Mouse (Mus musculus) liver, embryonic 14.5 days (tissue): ENCODE data around the gene Pop4. TPM values are rescaled to one million over a fixed set of nuclear protein-coding genes. Genes with fewer than 3 reads are reported as not detected.
A peak's percentile ranks its signal among the peaks of the same experiment; 100 is the strongest.
"Not testable (repeated sequence)": the region's sequence is repeated elsewhere in the genome, so short reads cannot be mapped to it uniquely, and the experiment has no call there.

Source experiments
- ATAC-seq: fragments of 200-750 bp; cut with Nextera tagmentation; 2 replicates; pipeline ENCODE4 v1.8.0; 2017; ENCODE audit warnings: moderate number of reproducible peaks, mild to moderate bottlenecking, moderate library complexity; ENCODE audit not compliant: insufficient read depth
- DNase-seq, 3 experiments: peaks; one replicate each; pipeline ENCODE4 v3.0.0-alpha.2; 2012 to 2013; ENCODE audit warnings: low read depth in 3 of 3, low spot score in 3 of 3
- H3K27ac ChIP-seq: fragments of 300-500 bp; sonication (generic); 2 replicates; pipeline ENCODE4 v1.5.1; 2014; ENCODE audit warnings: moderate library complexity, mild to moderate bottlenecking, control low read depth, inconsistent platforms
- H3K27me3 ChIP-seq: fragments of 300-500 bp; sonication (generic); 2 replicates; pipeline ENCODE4 v1.6.1; 2014; ENCODE audit warnings: mild to moderate bottlenecking, low read length, moderate library complexity; ENCODE audit not compliant: control insufficient read depth, insufficient read depth
- H3K36me3 ChIP-seq: fragments of 300-500 bp; sonication (generic); replicated peaks from 2 replicates; pipeline ENCODE4 v1.6.1; 2014; ENCODE audit warnings: low read depth; ENCODE audit not compliant: control insufficient read depth, insufficient read depth
- H3K4me1 ChIP-seq, 2 experiments: fragments of 200-500 bp in 1 of 2; fragments of 300-500 bp in 1 of 2; sonication (generic) in 1 of 2; replicated peaks; 2 replicates each; pipeline ENCODE4 v1.6.1; 2012 to 2014; ENCODE audit warnings: antibody characterized with exemption in 1 of 2, inconsistent platforms in 1 of 2, low read length in 1 of 2; ENCODE audit not compliant: control insufficient read depth in 2 of 2, insufficient read depth in 2 of 2
- H3K4me2 ChIP-seq: fragments of 300-500 bp; sonication (generic); 2 replicates; pipeline ENCODE4 v1.6.1; 2014; ENCODE audit warnings: low read depth, mild to moderate bottlenecking, control low read depth, moderate library complexity
- H3K4me3 ChIP-seq, 2 experiments: fragments of 200-500 bp in 1 of 2; fragments of 300-500 bp in 1 of 2; sonication (generic) in 1 of 2; 2 replicates each; pipeline ENCODE4 v1.5.1; 2012 to 2014; ENCODE audit warnings: low read depth in 2 of 2, low read length in 2 of 2, mild to moderate bottlenecking in 2 of 2, control low read depth in 1 of 2, inconsistent platforms in 1 of 2, moderate library complexity in 1 of 2; ENCODE audit not compliant: insufficient read depth in 1 of 2
- H3K9ac ChIP-seq: fragments of 300-500 bp; sonication (generic); replicated peaks from 2 replicates; pipeline ENCODE4 v1.6.1; 2014; ENCODE audit warnings: mild to moderate bottlenecking, control low read depth, moderate library complexity
- H3K9me3 ChIP-seq: fragments of 300-500 bp; sonication (generic); 2 replicates; pipeline ENCODE4 v1.6.1; 2016; ENCODE audit warnings: low read length, mixed read lengths; ENCODE audit not compliant: control insufficient read depth
- CTCF ChIP-seq: IDR thresholded peaks from 2 replicates; pipeline ENCODE4 v1.5.1; 2016; ENCODE audit warnings: antibody characterized with exemption, low read depth, control low read depth
- EP300 ChIP-seq: IDR thresholded peaks from 2 replicates; pipeline ENCODE4 v1.6.1; 2016; ENCODE audit warnings: antibody characterized with exemption, low read depth
- WGBS: fragments of 180-500 bp; shearing (Covaris S2); extraction: QIAGEN DNeasy Blood & Tissue Kit; methylation state at CpG from one replicate; pipeline ENCODE4 v1.1.7; 2014; ENCODE audit not compliant: insufficient replicate concordance; 5-methylcytosine and 5-hydroxymethylcytosine counted together
- polyA plus RNA-seq, 2 experiments: library from polyadenylated mRNA; depleted of rRNA in 1 of 2; stranded (reverse) in 1 of 2; unstranded in 1 of 2; fragments of >200 nt; fragmentation: Nextera tagmentation in 1 of 2; extraction: Ambion mirVana in 1 of 2; gene quantifications; 2 replicates each; pipeline versions ENCODE4 v1.2.1 to v1.2.3; 2012 to 2014

The Pop4 gene
- polyA plus RNA-seq (2012; rRNA removed), result 6.0 and 8.5 TPM in 2 replicates
- 12.7 and 14.2 TPM in 2 replicates for polyA plus RNA-seq (2014; fragmentation: Nextera tagmentation; extraction: Ambion mirVana)

DNA sequence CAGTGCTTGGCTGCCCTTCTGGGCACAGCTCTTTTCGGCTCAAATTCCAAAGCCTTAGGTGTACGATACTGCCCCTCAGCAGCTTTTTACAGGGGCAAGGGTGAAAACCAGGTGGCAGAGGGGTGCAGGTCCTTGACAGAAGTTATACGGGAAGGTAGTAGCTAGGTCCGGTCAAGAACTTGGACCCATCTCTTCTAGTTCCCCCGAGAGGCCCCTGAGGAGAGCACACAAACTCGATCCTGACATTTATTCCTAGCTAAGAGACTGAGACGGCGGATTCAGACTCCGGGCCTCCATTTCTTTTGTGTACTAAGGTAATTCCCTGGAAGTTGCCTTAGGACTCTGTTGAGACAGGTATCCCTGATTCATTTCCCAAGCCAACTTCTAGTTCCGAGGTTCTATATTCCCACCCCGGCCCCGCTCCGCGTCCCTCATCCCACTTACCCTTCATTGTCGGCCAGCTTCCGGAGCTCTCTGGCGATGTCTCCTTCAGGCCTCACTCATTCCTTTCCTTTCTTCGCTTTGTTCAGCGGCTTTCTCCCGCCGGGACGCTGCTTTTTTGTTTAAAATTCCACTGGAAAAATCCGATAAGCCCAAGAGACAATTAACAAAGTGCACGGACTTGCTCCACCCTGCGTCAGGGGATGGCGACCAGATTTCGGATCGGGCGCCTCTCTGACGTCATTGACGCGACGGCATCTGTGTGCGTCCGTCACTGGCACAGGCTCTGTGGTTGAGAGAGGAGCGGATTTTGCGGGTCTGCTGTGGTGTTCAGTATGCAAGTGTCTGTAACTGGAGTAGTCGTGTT, at the start of gene Pop4:
Pop4 (minus strand) TSS at position 721 of the 808 bp plus-strand sequence.
- no peaks in the 10 kb centered on the region for H3K9me3 ChIP-seq
- WGBS, result under 1% methylated on average over 38 of the region's 38 CpGs
- TF ChIP-seq CTCF (no peak; the same call in 1 of the 2 replicates), EP300 (no peak)
- peaks cover 11 to 12% of the 10 kb centered on the region in 2 experiments for H3K4me1 ChIP-seq
- DNase-seq (peak; percentile 77 to 79 (median 78)), ATAC-seq (peak; percentile 94)
- peaks cover 2% of the 10 kb centered on the region; the same call in 1 of the 2 replicates for H3K36me3 ChIP-seq
- H3K27ac ChIP-seq, result no peak within 1 kb of the TSS
- H3K4me2 ChIP-seq, result peak within 1 kb of the TSS; percentile 80
- H3K4me3 ChIP-seq, result peak within 1 kb of the TSS; percentile 90 to 99
- peak within 1 kb of the TSS; percentile 77 for H3K9ac ChIP-seq
- no peaks in the 10 kb centered on the region for H3K27me3 ChIP-seq

DNA sequence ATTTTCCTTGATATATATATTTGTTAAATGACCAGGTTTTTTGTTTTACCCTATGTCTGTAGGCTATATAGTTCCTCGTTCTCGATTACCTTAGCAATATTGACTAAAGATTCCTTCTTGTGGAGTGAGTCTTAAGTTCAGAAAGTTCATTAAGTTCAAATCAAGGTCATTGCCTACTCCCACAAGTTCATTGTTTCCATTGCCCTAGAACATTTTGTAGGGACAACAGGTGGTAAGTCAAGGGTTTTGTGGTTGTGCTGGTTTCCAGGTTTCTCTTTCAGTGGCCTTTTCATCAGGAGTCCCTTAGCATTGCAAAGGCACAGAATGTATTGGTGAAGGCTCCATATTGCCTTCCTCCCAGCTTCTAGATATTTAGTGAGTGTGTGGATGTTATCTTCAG, 49.4 kb upstream of the Pop4 start:
- Histone ChIP-seq H3K27me3 (no peaks in the 10 kb centered on the region), H3K36me3 (no peaks in the 10 kb centered on the region), H3K27ac (no peak overlapping the region), H3K9me3 (no peaks in the 10 kb centered on the region), H3K9ac (no peak overlapping the region), H3K4me2 (no peak overlapping the region), H3K4me3 (no peak overlapping the region), H3K4me1 (no peaks in the 10 kb centered on the region)
- 53% methylated on average over 2 of the region's 2 CpGs for WGBS
- DNase-seq, result no peak
- TF ChIP-seq EP300, result no peak
- no peak for TF ChIP-seq CTCF
- no peak for ATAC-seq

DNA sequence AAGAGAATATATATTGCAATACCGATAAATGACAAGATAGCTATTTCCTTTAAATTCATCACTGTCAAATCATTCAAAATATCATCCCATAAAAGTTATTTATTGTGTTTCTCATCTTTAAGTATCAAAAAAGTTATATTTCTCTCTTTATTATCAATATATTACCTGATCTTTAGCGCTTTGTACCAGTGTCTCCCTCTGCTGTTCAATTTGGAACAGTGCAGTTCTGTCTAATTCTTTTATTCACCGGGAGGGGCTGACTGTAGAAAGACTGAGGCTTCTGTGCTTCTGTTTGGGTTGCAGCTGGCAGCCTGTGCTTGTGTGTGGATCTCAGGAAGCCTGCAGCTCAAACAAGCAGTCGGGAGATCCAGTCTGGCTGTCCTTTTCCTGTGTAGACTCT, 11.0 kb upstream of the Pop4 start:
- WGBS, result 19% methylated on average over 4 of the region's 4 CpGs
- not testable (repeated sequence) for DNase-seq, H3K9ac ChIP-seq, H3K27ac ChIP-seq, H3K4me3 ChIP-seq, H3K4me2 ChIP-seq, H3K9me3 ChIP-seq, H3K27me3 ChIP-seq, H3K36me3 ChIP-seq, ATAC-seq, H3K4me1 ChIP-seq
- peak; percentile 34; the same call in 1 of the 2 replicates for TF ChIP-seq CTCF

DNA sequence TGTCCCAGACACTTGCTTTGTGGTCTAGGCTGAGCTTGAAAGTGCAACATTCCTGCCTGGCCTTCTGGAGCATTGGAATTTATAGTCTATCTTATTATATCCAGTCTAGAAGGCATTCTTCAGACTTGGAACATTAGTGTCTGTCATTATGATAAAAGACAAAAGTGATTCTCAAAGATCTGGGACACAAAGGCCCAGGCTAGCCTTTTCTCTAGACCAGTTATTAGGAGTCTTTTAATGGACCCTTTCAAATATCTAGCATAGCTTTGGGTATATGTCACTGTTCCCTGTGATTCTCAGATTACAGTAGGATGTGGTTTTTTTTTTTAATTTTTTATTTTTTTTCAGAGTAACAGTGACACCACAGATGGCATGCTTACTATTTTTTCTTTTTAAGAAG, 1.3 kb upstream of the Pop4 start:
- Histone ChIP-seq H3K4me3 (no peak overlapping the region), H3K4me2 (no peak overlapping the region), H3K36me3 (no peaks in the 10 kb centered on the region), H3K9ac (no peak overlapping the region), H3K27ac (no peak overlapping the region), H3K4me1 (peaks cover 11 to 12% of the 10 kb centered on the region in 2 experiments), H3K9me3 (no peaks in the 10 kb centered on the region), H3K27me3 (no peaks in the 10 kb centered on the region)
- TF ChIP-seq EP300 (no peak), CTCF (no peak)
- ATAC-seq (no peak), DNase-seq (no peak)

DNA sequence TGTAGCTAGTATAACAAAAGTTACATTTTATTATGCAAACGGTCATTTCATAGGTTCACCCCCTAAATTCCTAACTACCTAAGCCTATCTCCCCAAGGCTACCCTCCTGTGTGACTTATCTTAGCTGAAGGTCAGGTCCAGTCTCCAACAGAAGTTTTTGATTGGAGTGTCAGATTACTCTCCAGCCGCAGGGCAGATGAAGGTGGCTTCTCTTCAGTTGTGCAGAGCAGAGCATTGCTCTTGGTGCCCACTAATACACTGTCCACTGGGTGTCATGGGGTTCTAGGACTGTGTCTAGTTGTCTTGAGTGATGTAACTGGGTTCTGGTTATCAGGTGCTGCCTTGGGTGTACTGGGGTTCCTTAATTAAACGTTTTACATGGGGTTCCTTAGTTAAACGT, 636 bp upstream of the Pop4 start:
- 3% methylated on average over 4 of the region's 4 CpGs for WGBS
- TF ChIP-seq EP300, result no peak
- TF ChIP-seq CTCF, result no peak
- Histone ChIP-seq H3K9ac (peak overlapping the region; percentile 77), H3K36me3 (no peaks in the 10 kb centered on the region), H3K27ac (no peak overlapping the region), H3K4me2 (peak overlapping the region; percentile 80), H3K4me3 (peak overlapping the region; percentile 45 to 90), H3K9me3 (no peaks in the 10 kb centered on the region), H3K4me1 (peaks cover 11 to 12% of the 10 kb centered on the region in 2 experiments), H3K27me3 (no peaks in the 10 kb centered on the region)
- ATAC-seq (peak; percentile 18; the same call in 1 of the 2 replicates), DNase-seq (no peak)
